Mouse (Mus musculus): ENCODE results near the gene Xpo1.

Xpo1 gene

DNA sequence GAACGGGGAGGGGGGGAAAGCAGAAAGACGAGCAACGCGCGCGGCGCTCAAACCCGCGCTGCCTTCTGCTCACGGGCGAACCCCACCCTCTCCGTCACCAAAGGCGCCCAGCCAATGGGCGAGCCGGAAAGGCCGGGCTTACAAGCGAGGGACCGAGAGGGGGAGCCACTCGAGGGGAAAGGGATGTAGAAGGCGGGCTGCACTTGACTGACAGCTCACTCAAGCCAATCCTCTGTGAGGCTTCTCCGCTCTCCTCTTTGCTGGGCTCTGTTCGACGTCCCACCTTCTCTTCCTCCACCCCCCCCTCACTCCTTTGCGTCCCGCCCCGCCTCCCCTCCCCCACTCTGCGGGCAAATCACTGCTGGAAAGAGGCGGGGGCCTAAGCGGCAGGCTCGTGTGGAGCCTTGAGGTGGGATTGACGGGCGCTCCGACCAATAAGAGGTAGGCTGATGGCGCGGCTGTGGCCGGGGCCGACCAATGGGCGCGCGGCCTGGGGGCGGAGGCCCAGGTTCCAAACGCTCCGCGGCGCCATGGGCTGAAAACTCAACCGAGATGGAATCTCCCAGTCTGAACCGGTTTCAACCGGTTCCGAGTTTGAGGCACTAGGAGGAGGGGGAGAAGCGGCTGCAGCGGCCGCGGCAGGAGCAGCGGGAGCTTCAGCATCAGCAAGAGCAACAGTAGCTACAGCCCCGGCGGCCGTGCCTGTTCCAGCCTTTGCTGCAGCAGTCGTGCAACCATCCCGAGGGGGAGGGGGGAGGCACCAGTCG, at the start of gene Xpo1:
Gene Xpo1 (plus strand): TSS at position 615 of the 767 bp plus-strand sequence.
- in situ Hi-C loops (cut with MboI; ENCODE audit: low pct_unique_long_range_greater_than_20kb in 1 of 2, low sequenced_read_pairs in 2 of 2, unreplicated experiment in 1 of 2): no loop called here

DNA sequence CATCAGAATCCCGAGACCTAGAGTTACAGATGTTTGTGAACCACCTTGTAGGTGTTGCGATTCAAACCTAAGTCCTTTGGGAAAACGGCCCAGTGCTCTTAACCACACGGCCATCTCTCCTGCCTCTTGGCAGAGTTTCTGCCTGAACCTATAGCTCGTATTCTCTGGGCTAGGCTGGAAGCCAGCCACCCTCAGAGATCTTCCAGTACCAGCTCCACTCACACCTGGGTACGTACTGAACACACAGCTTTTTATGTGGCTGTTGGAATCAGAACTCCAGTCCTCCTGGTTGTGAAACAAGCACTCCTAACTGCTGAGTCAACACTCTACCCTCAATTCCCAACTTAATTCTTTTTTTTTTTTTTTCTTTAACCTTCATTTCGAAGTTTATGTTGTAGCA, 46.1 kb upstream of the Xpo1 start:
- in situ Hi-C loops (cut with MboI; ENCODE audit: low pct_unique_long_range_greater_than_20kb in 1 of 2, low sequenced_read_pairs in 2 of 2, unreplicated experiment in 1 of 2): no loop called here

- in situ Hi-C loops (cut with MboI; ENCODE audit: low pct_unique_long_range_greater_than_20kb in 1 of 2, low sequenced_read_pairs in 2 of 2, unreplicated experiment in 1 of 2): no loop called here
These were observed 45.0 kb upstream of the Xpo1 start for GRCm38 (mm10) chr11:23210590-23211510.

DNA sequence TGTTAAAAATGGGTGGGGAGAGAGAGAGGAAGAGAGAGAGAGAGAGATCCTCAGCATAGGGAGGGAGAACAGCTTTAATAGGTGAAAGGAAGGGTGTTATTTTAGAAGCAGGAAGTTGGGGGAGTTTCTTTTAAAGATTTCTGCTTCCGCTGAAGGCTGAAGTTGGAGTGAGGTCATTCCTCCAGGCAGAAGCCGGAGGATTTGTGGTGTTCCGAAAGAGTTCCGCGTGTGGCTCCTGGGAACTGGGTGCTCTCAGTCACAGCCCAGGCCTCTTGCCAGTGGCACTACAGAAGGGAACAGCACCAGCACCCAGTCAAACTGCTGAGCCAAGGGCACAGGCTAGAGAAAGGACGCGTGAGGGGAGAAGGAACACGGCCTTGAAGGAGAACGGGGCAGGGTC, 38.4 kb upstream of the Xpo1 start:
- in situ Hi-C loops (cut with MboI; ENCODE audit: low pct_unique_long_range_greater_than_20kb in 1 of 2, low sequenced_read_pairs in 2 of 2, unreplicated experiment in 1 of 2): no loop called here

- in situ Hi-C loops (cut with MboI; ENCODE audit: low pct_unique_long_range_greater_than_20kb in 1 of 2, low sequenced_read_pairs in 2 of 2, unreplicated experiment in 1 of 2): no loop called here
These were observed 19.8 kb upstream of the Xpo1 start for GRCm38 (mm10) chr11:23236015-23236414.

GRCm38 (mm10) chr11:23253931-23254330, 1.9 kb upstream of the Xpo1 start:
- in situ Hi-C loops (cut with MboI; ENCODE audit: low pct_unique_long_range_greater_than_20kb in 1 of 2, low sequenced_read_pairs in 2 of 2, unreplicated experiment in 1 of 2): no loop called here

DNA sequence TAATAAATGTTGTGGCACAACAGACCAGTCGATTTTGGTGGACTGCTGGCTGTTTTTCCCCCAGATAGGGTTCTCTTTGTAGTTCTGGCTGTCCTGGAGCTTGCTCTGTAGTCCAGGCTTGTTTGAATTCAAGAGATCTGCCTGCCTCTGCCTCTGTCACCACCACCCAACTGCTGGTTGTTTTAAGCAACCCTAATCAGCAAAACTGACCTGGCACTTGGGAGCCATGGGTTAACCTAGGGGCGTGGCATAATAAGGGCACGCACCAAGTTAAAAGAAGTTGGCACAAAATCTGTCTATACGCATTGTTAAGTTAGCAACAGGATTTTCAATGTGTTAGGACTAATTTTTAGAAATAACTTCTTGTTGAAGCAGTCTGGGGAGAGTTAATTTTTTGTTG, 1.3 kb upstream of the Xpo1 start:
- in situ Hi-C loops (cut with MboI; ENCODE audit: low pct_unique_long_range_greater_than_20kb in 1 of 2, low sequenced_read_pairs in 2 of 2, unreplicated experiment in 1 of 2): no loop called here

DNA sequence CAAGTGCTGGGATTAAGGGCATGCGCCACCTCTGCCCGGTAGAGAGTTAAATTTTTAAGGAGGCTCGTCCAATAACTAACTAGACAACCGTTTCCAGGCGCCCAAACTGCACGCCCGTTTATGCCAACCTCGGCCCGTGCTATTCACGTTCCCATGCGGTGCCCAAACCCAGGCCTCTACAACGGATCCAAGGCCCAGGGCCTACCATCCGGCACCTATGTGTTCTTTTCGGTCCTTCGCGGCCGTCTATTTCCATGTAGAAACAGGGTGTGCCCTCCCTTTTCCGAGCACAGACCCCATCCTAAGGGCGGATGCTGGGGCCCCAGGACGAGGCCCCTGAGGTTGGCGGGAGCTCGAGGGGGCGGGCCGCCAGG, 801 bp upstream of the Xpo1 start:
- in situ Hi-C loops (cut with MboI; ENCODE audit: low pct_unique_long_range_greater_than_20kb in 1 of 2, low sequenced_read_pairs in 2 of 2, unreplicated experiment in 1 of 2): no loop called here

GRCm38 (mm10) chr11:23256194-23256802, 457 bp downstream of the Xpo1 start:
- in situ Hi-C loops (cut with MboI; ENCODE audit: low pct_unique_long_range_greater_than_20kb in 1 of 2, low sequenced_read_pairs in 2 of 2, unreplicated experiment in 1 of 2): no loop called here

DNA sequence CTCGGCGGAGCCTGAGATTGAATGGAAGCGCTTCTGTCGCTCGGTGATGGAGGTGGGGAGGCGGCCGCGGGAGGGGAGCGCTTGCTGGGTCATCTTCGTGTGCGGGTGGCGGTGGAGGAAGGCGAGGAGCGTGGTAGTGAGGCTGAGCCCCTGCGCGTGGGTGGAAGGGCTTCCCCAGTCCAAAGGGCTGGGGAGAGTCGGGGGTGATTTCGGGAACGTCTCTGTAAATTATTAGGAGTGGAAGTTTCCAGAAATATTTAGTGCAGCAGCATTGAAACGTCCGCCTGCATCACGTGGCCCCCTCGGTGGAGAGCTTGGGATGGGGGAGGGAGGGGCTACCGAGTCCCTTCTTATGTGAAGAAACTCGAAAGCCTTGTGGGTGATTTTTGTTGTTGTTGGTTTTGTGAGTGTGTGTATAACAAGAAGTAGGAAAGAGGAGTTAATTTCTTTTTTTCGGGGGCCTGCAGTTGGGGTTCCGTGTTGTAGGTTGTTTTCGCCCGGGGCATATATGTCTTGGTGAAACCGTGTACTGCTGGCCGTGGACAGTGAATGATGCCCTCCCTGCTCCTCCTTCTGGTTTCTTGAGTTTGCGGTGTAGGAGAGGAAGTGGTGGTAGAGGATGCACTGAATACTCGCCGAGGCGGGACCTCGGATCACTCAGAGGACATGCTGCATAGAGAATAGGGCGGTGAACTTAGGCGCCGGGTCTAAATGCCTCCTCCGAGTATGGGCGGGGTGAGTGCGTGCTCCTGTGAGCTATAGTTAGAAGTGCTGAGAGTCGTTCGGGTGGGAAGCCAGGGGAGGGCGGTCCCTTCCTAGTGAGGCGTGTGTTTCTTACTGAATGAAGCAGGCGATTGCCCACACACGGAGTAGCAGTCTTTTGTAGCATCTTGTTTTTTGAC, 1.2 kb downstream of the Xpo1 start:
- in situ Hi-C loops (cut with MboI; ENCODE audit: low pct_unique_long_range_greater_than_20kb in 1 of 2, low sequenced_read_pairs in 2 of 2, unreplicated experiment in 1 of 2): no loop called here

GRCm38 (mm10) chr11:23259073-23259472, 3.2 kb downstream of the Xpo1 start:
- in situ Hi-C loops (cut with MboI; ENCODE audit: low pct_unique_long_range_greater_than_20kb in 1 of 2, low sequenced_read_pairs in 2 of 2, unreplicated experiment in 1 of 2): no loop called here

DNA sequence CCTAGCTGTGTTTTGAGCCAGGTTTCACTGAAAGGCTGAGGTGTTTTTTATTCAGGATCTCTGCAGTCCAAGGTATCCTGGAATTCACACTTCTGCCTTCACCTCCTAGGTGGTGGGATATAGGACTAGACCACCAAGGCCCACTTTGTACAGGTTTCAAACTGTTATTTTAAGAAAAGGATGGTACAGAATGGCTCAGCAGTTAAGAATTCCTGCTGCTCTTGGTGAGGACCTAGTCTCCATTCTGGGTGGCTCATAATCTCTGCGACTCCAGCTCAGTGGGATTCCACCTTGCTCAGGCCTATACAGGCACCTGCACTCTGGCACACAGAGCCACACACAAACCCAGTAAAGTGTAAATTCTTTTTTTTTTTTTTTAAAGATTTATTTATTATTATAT, 3.6 kb downstream of the Xpo1 start:
- in situ Hi-C loops (cut with MboI; ENCODE audit: low pct_unique_long_range_greater_than_20kb in 1 of 2, low sequenced_read_pairs in 2 of 2, unreplicated experiment in 1 of 2): no loop called here

DNA sequence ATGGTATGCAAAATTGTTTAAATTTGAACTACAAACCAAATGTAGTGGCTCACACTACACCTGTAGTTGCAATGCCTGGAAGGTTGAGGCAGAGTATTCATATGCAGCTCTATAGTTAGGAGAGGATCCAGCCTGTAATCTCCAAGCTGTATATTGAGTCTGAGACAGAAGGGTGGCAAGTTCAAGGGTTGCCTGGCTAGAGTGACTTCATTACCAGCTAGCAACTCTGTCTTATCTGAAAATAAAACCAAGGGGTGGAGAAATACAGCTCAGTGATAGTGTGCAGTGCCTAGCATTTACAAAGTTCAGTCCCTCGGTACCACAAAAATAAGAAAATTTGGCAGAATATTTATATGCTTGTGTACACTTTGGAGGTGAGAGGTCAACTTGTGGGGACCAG, 4.3 kb downstream of the Xpo1 start:
- in situ Hi-C loops (cut with MboI; ENCODE audit: low pct_unique_long_range_greater_than_20kb in 1 of 2, low sequenced_read_pairs in 2 of 2, unreplicated experiment in 1 of 2): no loop called here

- in situ Hi-C loops (cut with MboI; ENCODE audit: low pct_unique_long_range_greater_than_20kb in 1 of 2, low sequenced_read_pairs in 2 of 2, unreplicated experiment in 1 of 2): no loop called here
These were observed 5.6 kb downstream of the Xpo1 start for GRCm38 (mm10) chr11:23261490-23261889.

GRCm38 (mm10) chr11:23264949-23265348, 9.1 kb downstream of the Xpo1 start:
- in situ Hi-C loops (cut with MboI; ENCODE audit: low pct_unique_long_range_greater_than_20kb in 1 of 2, low sequenced_read_pairs in 2 of 2, unreplicated experiment in 1 of 2): loop anchor here (5.0 kb wide), 1 partner anchor 258 kb away; the partner anchor contains the start of gene Fam161a (in 2 of the 2)

DNA sequence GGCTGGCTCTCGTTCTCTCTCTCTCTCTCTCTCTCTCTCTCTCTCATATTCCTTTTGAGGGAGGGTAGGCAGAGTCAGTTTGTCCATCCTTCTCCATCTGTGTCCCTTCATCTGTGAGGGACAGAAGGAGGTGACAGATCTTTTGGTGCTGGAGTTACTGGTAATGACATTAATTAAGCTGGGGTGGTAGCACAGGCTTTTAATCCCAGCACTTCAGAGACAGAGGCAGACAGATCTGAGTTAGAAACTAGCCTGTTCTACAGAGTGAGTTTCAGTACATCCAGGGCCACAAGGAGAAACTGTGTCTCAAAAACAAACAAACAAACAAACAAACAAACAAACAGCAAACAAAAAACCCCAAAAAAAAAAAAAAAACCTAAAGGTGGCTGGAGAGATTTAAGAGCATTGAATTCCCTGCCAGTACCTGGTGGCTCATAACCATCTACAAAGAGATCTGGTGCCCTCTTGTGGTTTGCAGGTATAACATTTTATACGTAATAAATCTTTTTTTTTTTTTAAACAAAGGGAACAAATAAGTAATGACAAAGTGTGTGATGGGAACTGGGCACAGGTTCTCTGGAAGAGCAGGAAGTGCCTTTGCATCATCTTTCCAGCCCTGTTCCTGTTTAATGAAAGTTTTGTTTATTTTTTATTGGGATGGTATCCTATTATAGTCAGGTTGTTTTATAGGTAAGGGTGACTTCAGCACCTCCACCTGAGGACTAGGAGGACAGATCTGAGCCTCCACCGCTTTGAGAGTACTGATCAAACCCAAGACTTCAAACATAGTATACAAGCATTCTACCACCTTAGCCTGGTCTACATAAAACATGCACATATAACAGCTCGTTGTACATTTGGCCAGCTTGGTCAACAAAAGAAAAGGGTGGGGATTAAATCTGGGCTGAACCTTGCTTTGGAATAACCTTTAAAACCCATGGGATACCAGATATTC, 16.2 kb downstream of the Xpo1 start:
- in situ Hi-C loops (cut with MboI; ENCODE audit: low pct_unique_long_range_greater_than_20kb in 1 of 2, low sequenced_read_pairs in 2 of 2, unreplicated experiment in 1 of 2): no loop called here

DNA sequence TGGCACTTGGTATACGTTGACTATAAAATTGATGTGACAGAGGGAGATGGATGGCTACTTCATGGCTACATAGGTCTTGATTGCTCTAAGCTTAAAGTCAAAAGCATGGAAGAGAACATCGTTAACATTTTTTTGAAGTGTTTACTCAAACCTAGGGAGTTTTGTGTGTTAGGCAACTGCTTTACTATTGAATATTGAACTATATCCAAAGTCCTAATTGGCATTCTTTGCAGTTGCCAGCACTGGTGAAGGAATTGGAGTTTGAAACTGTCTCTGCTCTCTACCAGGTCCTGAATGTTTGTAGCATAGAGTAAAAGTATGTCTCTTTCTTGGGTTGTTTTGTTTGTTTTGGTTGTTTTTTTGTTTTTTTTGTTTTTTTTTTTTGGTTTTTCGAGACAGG, 19.9 kb downstream of the Xpo1 start:
- in situ Hi-C loops (cut with MboI; ENCODE audit: low pct_unique_long_range_greater_than_20kb in 1 of 2, low sequenced_read_pairs in 2 of 2, unreplicated experiment in 1 of 2): no loop called here

Measured in mouse embryonic stem cell (cell line).